Mouse (Mus musculus): ENCODE measurements around the gene Entpd7. TPM values are rescaled to one million over a fixed set of nuclear protein-coding genes. Genes with fewer than 3 reads are reported as not detected.

Entpd7 gene
- polyA plus RNA-seq, 1 experiment from 2014 or later = 13.7 TPM

GRCm38 (mm10) chr19:43775433-43775832 lies 86.0 kb downstream of the Entpd7 start:
- ATAC-seq (ENCODE audit: insufficient number of reproducible peaks, low FRiP score, low TSS enrichment, low read depth) (no peak), DNase-seq (ENCODE audit: low spot score) (no peak)
- Histone ChIP-seq H3K4me3 (ENCODE audit: low read depth, low read length) (no peak overlapping the region), H3K4me2 (ENCODE audit: low read depth, severe bottlenecking) (no peak overlapping the region), H3K27me3 (ENCODE audit: control insufficient read depth, insufficient read depth, low read length) (no peaks in the 10 kb centered on the region), H3K36me3 (ENCODE audit: control insufficient read depth, insufficient read depth, low read length) (no peaks in the 10 kb centered on the region), H3K9ac (ENCODE audit: low read length) (no peak overlapping the region), H3K4me1 (ENCODE audit: control insufficient read depth, insufficient read depth, low read length) (no peaks in the 10 kb centered on the region), H3K27ac (replicated peaks; ENCODE audit: low read depth, low read length) (no peak overlapping the region), H3K9me3 (ENCODE audit: control insufficient read depth, low read length) (no peaks in the 10 kb centered on the region)
- WGBS = 81% methylated on average over 10 of the region's 10 CpGs

GRCm38 (mm10) chr19:43776561-43776960 lies 87.1 kb downstream of the Entpd7 start:
- H3K27me3 ChIP-seq (ENCODE audit: control insufficient read depth, insufficient read depth, low read length) = no peaks in the 10 kb centered on the region
- no peak for ATAC-seq (ENCODE audit: insufficient number of reproducible peaks, low FRiP score, low TSS enrichment, low read depth)

GRCm38 (mm10) chr19:43777308-43777707 lies 87.8 kb downstream of the Entpd7 start:
- DNase-seq (ENCODE audit: low spot score) (no peak), ATAC-seq (ENCODE audit: insufficient number of reproducible peaks, low FRiP score, low TSS enrichment, low read depth) (no peak)
- Histone ChIP-seq H3K9ac (ENCODE audit: low read length) (no peak overlapping the region), H3K36me3 (ENCODE audit: control insufficient read depth, insufficient read depth, low read length) (no peaks in the 10 kb centered on the region), H3K4me3 (ENCODE audit: low read depth, low read length) (no peak overlapping the region), H3K27me3 (ENCODE audit: control insufficient read depth, insufficient read depth, low read length) (no peaks in the 10 kb centered on the region), H3K27ac (replicated peaks; ENCODE audit: low read depth, low read length) (no peak overlapping the region), H3K4me2 (ENCODE audit: low read depth, severe bottlenecking) (no peak overlapping the region), H3K4me1 (ENCODE audit: control insufficient read depth, insufficient read depth, low read length) (no peaks in the 10 kb centered on the region), H3K9me3 (ENCODE audit: control insufficient read depth, low read length) (no peaks in the 10 kb centered on the region)
- WGBS = 75% methylated on average over 2 of the region's 2 CpGs

More at GRCm38 (mm10) chr19:43776561-43776960, 87.1 kb downstream of the Entpd7 start:
- no peak overlapping the region for H3K27ac ChIP-seq (replicated peaks; ENCODE audit: low read depth, low read length)
- 84% methylated on average over 4 of the region's 4 CpGs for WGBS
- no peaks in the 10 kb centered on the region for H3K9me3 ChIP-seq (ENCODE audit: control insufficient read depth, low read length)
- H3K9ac ChIP-seq (ENCODE audit: low read length) = no peak overlapping the region
- no peak overlapping the region for H3K4me2 ChIP-seq (ENCODE audit: low read depth, severe bottlenecking)
- no peak overlapping the region for H3K4me3 ChIP-seq (ENCODE audit: low read depth, low read length)
- no peak for DNase-seq (ENCODE audit: low spot score)
- H3K36me3 ChIP-seq (ENCODE audit: control insufficient read depth, insufficient read depth, low read length) = no peaks in the 10 kb centered on the region
- no peaks in the 10 kb centered on the region for H3K4me1 ChIP-seq (ENCODE audit: control insufficient read depth, insufficient read depth, low read length)

GRCm38 (mm10) chr19:43780391-43780790 lies 90.9 kb downstream of the Entpd7 start:
- 90% methylated on average over 5 of the region's 5 CpGs for WGBS
- H3K27ac ChIP-seq (replicated peaks; ENCODE audit: low read depth, low read length) = no peak overlapping the region
- H3K9ac ChIP-seq (ENCODE audit: low read length) = no peak overlapping the region
- no peak for DNase-seq (ENCODE audit: low spot score)
- H3K27me3 ChIP-seq (ENCODE audit: control insufficient read depth, insufficient read depth, low read length) = no peaks in the 10 kb centered on the region
- no peaks in the 10 kb centered on the region for H3K9me3 ChIP-seq (ENCODE audit: control insufficient read depth, low read length)
- H3K4me1 ChIP-seq (ENCODE audit: control insufficient read depth, insufficient read depth, low read length) = no peaks in the 10 kb centered on the region
- H3K4me2 ChIP-seq (ENCODE audit: low read depth, severe bottlenecking) = no peak overlapping the region
- ATAC-seq (ENCODE audit: insufficient number of reproducible peaks, low FRiP score, low TSS enrichment, low read depth) = no peak
- no peak overlapping the region for H3K4me3 ChIP-seq (ENCODE audit: low read depth, low read length)
- no peaks in the 10 kb centered on the region for H3K36me3 ChIP-seq (ENCODE audit: control insufficient read depth, insufficient read depth, low read length)

DNA sequence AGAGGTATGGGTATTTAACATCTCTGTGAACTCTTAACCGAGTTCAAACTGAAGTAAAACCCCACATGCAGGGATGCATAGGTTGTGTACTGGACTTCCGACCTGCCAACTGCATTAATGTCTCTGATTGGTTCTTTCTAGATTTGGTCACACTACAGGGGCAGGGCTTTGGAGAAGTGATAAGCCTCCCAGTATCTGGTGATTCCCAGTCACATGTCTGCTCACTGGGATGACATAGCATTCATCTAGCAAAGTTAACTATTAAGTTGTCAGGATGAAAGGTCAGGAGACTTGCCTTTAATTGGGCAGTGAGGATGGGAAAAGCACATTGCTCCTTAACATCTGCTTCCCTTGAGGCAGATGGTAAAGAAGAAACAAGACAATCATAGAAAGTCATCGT lies 92.5 kb downstream of the Entpd7 start, which contains the start of gene Abcc2:
Gene Abcc2 (plus strand): TSS at position 213 of the 400 bp plus-strand sequence.
- Histone ChIP-seq H3K4me3 (ENCODE audit: low read depth, low read length) (no peak within 1 kb of the TSS), H3K9me3 (ENCODE audit: control insufficient read depth, low read length) (no peaks in the 10 kb centered on the region), H3K9ac (ENCODE audit: low read length) (no peak within 1 kb of the TSS), H3K36me3 (ENCODE audit: control insufficient read depth, insufficient read depth, low read length) (no peaks in the 10 kb centered on the region), H3K4me1 (ENCODE audit: control insufficient read depth, insufficient read depth, low read length) (no peaks in the 10 kb centered on the region), H3K4me2 (ENCODE audit: low read depth, severe bottlenecking) (no peak within 1 kb of the TSS), H3K27me3 (ENCODE audit: control insufficient read depth, insufficient read depth, low read length) (no peaks in the 10 kb centered on the region), H3K27ac (replicated peaks; ENCODE audit: low read depth, low read length) (no peak within 1 kb of the TSS)
- ATAC-seq (ENCODE audit: insufficient number of reproducible peaks, low FRiP score, low TSS enrichment, low read depth) (no peak), DNase-seq (ENCODE audit: low spot score) (no peak)
- WGBS = 78% methylated on average over 3 of the region's 3 CpGs

Other genes starting within 250 kb of the Entpd7 start
- 0.17 and 0.48 TPM in 2 replicates for gene Cnnm1, start 249.2 kb upstream of the Entpd7 start, polyA plus RNA-seq (2014; fragmentation: Nextera tagmentation; extraction: Ambion mirVana)
- gene Got1, start 165.1 kb upstream of the Entpd7 start, polyA plus RNA-seq (2014; fragmentation: Nextera tagmentation; extraction: Ambion mirVana) = 41.0 and 45.6 TPM in 2 replicates
- gene Nkx2-3, start 77.3 kb upstream of the Entpd7 start, polyA plus RNA-seq (2014; fragmentation: Nextera tagmentation; extraction: Ambion mirVana) = not detected in 2 replicates
- 10.3 and 11.2 TPM in 2 replicates for gene Slc25a28, start 14.8 kb upstream of the Entpd7 start, polyA plus RNA-seq (2014; fragmentation: Nextera tagmentation; extraction: Ambion mirVana)
- gene Cutc, start 63.3 kb downstream of the Entpd7 start, polyA plus RNA-seq (2014; fragmentation: Nextera tagmentation; extraction: Ambion mirVana) = 11.6 and 12.3 TPM in 2 replicates
- gene Cox15, start 63.3 kb downstream of the Entpd7 start, polyA plus RNA-seq (2014; fragmentation: Nextera tagmentation; extraction: Ambion mirVana) = 9.3 and 11.0 TPM in 2 replicates
- gene Abcc2, start 92.5 kb downstream of the Entpd7 start, polyA plus RNA-seq (2014; fragmentation: Nextera tagmentation; extraction: Ambion mirVana) = 0.05 and 0.31 TPM in 2 replicates

All from limb, embryonic 11.5 days (tissue).